Mouse (Mus musculus) heart, adult 2 months (tissue): ENCODE data around the gene Insm1.

ENCODE experiments used
- CTCF ChIP-seq: fragments of 200-600 bp; IDR thresholded peaks from 2 replicates; pipeline ENCODE4 v1.8.1; 2022; ENCODE audit warnings: antibody characterized with exemption, mild to moderate bottlenecking, moderate library complexity
- EP300 ChIP-seq: fragments of 200-500 bp; IDR thresholded peaks from 2 replicates; pipeline ENCODE4 v1.6.1; 2011; ENCODE audit warnings: low read depth, low read length, control low read depth; ENCODE audit not compliant: insufficient read depth

DNA sequence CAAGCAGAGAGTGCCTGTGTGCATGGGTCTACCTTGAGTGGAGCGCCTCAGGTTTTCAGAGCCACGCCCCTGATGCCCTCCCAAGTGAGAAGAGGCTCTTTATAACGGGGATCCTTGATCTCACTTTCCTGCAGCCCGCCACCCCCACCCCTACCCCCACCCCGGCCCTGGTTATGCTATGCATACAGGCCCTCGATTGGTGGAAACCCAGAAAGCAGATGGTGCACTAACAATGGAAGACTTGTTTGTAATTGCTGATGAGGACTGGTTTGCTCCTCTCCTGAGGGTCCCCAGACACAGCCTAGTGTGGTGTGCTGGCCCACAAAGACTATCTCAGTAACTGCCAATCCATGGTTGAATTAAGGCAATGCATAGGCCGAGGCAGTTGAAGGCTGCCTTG is 27.3 kb downstream of the Insm1 start:
- no peak for TF ChIP-seq EP300
- TF ChIP-seq CTCF = no peak
